Mouse (Mus musculus) spleen, adult 12 weeks (tissue): ENCODE measurements around the gene Ptprcap.

Experiments
- DNase-seq: peaks from one replicate; pipeline ENCODE4 v3.0.0; 2022; ENCODE audit warnings: low spot score

The Ptprcap gene

DNA sequence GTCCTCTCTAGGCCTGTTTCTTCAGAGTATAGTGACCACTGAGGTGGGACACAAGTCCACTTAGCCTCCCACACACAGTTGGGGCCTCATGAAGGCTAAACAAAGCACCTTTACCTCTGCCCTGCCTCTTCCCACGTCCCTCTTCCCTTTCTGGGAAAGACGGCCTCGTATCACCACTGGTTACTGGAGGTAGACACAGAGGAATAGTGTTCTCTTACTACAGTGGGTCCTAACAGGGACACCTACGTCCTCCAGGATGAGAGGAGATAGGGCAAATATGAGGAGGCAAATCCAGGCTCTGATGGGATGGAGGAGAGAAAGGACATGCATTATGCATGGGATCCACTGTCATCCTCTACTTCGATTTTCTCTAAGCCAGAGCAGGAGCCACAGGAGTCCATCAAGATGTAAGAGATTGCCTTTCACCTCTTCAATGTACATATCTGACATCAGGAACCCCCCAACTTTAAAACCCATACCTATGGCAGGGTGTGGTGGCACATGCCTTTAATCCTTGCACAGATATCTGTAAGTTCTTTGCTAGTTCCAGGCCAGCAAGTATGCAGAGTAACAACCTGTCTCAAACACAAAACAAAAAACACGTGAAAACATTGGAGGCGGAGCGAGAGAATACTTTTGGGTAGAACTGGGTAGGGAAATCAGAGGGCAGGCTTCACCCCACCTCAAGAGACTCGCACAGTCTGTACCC, 5.5 kb upstream of the Ptprcap start:
- no peak for DNase-seq

DNA sequence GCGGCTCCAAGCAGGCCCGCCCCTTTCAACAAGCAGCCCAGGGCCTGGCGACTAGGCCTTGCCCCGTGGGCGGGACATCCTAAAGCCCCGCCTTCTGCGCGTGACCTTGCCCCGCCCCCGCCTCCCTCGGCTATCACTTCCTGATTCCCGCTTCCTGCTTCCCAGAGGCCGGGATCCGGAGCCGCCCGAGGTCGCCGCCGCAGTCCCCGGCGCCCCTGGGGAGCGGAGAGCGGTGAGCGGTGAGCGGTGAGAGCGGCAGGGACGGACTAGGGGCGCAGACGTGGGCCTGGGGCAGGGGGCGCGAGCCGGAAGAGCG, 5.0 kb upstream of the Ptprcap start, which contains the start of gene Coro1b:
Coro1b (plus strand) TSS at position 129 of the 316 bp plus-strand sequence.
- peak; percentile 88 for DNase-seq

DNA sequence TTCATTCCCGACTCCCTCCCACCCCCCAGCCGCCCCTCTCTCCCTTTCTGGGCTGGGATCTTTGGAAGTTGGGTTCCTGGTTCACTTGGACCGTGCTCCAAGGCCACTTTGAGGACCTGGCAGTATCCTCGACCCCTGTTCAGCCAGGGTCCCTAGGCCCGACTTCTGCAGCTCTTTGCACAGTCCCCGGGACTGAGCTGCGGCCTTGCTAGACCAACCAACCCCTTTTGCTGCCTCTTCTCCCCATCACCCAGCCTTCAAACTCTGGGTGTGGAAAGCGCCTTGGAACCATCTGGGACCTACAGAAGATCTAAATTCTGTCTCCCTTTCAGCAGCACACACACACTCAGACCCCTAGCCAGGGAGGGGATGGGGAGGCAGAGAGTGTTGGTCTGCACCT, 4.6 kb upstream of the Ptprcap start:
- DNase-seq = no peak

DNA sequence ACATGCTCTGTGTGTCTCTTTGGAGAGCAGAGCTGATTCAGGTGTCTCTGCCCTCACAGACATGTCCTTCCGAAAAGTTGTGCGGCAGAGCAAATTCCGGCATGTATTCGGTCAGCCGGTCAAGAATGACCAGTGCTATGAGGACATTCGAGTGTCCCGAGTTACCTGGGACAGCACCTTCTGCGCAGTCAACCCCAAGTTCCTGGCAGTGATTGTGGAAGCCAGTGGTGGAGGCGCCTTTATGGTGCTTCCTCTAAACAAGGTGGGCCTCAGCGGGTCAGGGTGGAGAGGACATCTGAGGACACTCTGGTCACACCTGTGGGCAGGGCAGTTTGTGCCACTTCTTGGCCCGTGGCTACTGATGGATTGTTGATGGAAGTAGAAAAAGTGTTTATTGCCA, 4.1 kb upstream of the Ptprcap start:
- DNase-seq = no peak

DNA sequence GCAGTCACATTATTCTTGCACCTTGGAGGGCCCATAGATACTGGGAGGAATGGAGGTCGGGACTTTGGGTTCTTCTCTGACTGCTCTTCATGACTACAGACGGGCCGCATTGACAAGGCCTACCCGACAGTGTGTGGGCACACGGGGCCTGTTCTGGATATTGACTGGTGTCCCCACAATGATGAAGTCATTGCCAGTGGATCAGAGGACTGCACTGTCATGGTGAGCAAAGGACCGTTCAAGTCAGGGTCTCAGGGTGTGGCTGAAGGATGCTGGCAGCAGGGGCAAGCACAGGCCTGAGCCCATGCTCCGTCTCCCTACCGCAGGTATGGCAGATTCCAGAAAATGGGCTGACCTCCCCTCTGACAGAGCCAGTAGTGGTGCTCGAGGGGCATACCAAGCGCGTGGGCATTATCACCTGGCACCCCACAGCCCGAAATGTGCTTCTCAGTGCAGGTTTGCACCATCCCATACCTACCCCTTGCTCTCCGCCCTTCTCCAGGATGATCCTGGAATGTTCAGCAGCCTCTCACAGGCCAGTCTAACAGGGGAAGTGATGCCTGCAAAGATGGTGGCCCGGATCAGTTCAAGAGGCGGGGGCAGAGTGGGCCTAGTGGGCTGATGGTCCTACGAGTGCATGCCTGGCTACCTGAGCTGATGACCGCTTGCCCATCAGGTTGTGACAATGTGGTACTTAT, 3.5 kb upstream of the Ptprcap start:
- no peak for DNase-seq

DNA sequence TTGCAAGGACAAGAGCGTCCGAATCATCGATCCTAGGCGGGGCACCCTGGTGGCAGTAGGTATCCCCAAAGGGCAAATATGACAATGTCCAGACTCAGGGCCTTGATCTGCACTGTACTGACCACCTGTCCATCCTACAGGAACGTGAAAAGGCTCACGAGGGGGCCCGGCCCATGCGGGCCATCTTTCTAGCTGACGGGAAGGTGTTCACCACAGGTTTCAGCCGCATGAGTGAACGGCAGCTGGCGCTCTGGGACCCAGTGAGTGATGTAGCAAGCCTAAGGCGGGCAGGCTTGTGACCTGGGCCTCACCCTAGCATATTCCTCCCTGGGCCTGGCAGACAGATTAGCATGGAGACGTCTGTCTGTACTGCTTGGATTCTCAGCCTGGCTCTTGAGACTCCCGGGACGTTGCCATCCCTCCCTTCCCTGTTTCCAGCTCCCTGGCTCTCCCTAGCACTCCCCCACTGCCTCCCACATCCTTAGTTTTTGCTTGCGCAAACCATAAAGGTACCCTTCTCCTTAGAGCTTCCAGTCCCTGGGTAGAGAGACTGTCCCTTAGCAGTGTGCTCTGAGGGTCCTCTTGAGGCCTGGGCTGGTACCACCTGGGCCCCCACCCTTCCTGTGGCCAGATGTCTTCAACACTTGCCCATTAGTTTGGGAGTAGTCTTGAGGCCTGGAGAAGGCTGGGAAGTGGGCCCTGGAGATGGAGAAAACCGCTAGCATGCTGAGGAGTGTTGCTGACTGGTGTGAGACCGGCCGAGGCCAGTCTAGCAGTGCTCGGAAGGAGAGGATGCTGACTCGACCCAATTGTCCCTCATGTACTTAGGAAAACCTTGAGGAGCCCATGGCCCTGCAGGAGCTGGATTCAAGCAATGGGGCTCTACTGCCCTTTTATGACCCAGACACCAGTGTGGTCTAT, 2.6 kb upstream of the Ptprcap start:
- DNase-seq = no peak

DNA sequence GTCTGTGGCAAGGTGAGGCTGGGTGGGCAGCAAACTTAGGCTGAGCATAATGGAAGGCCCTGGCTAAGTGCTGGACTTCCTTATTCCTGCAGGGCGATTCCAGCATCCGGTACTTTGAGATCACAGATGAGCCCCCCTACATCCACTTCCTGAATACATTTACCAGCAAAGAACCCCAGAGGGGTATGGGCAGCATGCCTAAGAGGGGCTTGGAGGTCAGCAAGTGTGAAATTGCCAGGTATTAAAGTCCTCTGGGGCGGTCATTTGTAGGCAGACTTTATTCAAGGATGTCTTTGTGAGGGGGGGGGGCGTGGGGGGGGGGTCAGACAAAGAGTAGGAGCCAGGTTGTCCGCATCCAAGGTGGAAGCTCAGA, 1.9 kb upstream of the Ptprcap start:
- no peak for DNase-seq

DNA sequence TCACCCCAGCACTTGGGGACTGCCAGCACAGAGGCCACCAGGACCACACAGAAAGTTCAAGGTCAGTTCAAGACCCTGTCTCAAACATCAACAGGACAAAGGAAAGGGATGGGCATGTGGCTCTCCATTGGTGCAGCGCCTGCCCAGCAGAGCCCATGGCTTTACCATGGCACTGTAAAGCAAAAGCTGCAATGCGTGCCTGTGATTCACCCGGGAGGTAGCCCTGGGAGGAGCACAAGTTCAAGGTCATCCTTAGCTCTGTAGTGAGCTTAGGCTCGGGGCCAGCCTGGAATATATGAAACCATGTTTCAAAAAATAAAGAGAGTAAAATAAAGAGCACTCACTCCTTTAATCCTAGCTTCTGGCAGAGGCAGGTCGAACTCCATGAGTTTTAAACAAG, 1.5 kb upstream of the Ptprcap start:
- DNase-seq = no peak

DNA sequence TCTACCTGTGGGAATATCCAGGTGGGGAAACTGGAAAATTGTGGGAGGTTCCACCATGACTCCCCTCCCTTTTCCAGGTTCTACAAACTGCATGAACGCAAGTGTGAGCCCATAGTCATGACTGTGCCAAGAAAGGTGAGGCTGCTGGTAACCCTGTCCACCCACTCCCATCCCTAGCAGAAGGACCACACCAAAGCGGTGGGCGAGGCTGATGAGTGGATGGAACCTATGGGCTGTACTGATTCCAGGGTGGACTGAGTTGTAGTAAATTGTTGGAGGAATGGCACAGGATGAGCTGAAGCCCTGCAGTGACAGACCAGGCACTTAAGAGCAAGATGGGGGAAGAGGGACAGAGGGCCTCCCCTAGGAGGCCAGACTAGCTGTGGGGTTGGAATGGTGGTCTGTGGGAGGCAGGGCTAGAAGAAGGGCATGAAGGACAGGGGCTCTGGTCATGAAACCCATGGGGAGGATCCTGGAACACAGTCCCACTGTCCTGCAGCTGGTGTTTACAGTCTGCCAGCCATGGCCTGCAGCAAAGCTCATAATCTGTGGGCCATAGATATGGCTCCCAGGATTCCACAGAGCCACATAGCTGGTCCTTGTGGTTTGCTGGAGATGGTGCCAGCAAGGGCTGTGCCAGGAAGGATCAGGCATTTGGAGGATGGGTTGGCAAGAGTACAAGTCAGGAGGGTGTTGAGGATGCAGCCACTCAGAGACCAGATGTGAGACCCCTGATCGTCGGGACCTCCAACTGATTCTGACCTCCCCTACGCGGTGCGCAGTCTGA, 766 bp upstream of the Ptprcap start:
- no peak for DNase-seq

DNA sequence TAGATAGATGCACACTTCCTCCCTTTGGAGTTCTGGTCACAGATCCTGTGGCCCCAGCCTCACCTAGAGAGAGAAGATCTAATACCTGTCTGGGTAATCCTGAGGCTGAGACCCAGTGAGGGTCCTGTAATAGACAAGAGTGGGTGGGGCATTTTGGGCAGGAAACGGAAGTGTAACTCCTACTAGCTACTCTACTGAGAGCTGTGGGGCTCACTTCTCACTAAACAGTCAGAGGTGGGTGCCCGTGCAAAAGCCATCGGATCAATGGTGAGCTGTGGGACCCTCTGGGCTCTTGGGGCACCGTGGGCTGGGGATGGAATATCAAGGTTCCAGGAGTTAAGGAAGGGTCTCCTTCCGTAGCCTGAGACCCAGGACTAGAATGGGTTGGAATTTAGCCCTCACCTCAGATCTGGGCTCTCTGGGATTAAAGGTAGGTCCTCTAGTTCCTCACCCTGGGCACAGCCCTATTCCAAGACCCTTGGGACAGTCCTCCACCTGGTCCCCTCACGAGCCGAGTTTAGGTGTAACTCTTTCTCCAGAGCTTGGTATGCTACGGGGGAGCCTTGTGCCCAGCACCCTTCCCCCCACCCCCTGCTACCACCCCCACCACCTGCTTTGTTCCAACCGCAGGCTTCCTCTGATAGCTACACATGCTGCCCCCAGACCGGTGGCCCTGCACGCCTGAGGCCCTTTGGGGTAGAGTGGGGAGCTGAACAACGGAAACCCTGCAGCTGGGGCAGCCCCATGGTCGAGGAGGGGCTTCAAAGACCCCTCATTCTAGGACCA, 1.2 kb downstream of the Ptprcap start:
- DNase-seq = no peak

DNA sequence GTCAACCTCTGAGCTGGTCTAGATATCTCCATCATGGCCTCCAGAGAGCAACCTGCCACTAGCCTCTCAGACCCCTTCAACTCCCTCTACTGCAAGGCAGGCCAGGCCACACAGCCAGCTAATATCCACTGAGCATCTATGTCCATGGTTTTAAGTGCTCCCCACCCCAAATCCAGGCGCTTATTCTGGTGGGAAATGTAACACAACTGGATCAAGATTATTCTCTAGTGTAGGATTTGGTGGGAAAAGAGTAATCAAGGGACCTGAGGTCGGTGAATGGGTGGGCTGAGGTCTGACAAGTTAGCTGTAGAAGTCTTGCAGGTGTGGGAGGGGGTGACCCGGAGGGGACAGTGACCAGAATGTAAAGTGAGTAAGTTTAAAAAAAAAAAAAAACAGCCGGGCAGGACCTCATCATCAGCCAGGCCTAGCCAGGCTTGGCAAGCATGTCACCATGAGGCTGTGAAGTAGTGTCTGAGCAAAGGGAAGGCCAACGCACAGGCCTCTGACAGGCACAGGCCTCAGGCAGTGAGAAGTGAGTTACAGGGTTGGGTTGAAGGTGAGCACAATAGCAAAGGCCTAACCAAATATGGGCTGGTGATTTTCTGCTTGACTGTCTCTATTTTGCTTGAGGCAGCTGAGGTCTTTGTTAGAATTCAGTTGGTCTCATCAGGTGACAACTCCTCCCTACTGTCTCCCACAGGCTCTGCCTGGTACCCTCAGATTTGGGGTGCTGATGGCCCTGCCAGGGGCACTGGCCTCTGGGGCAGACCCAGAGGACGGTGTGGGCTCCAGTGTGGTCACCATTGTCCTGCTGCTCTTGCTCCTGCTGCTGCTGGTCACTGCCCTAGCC, 2.0 kb downstream of the Ptprcap start:
- no peak for DNase-seq

DNA sequence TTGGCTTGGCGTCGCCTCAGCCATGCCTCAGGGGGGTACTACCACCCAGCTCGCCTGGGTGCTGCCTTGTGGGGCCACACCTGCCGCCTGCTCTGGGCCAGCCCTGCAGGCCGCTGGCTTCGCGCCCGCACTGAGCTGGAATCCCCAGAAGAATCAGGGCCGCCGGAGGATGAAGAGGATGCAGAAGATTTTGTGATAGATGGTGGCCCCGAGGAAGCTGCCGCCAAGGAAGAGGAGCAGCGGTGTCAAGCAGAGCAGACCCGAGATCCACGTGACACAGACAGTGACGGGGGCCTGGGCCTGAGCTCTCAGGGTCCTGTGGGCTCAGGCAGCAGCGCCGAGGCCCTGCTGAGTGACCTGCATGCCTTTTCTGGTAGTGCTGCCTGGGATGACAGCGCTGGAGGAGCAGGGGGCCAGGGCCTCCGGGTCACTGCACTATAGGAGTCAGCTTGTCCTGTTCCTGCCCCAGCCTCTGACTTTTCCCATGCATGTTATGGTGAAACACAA, 2.7 kb downstream of the Ptprcap start:
- DNase-seq = no peak

DNA sequence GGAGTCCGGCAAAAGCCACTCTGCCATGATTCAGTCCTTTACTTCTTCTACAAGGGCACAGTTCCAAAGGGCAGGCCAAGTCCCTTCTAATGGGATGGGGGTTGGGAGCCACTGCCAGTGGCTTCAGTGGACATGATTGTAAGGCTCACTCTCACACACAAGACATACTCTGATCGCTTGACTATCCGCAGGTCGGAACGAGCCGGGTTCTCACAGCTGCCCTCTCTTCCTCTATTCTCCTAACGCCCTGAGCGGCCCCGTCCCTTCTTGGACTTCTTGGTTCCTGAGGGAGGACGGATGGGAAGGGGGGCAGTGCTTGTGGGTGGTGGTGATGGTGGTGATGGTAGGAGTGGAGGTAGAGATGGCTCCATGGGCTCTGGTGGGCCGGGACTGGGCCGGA, 3.4 kb downstream of the Ptprcap start:
- DNase-seq = no peak

DNA sequence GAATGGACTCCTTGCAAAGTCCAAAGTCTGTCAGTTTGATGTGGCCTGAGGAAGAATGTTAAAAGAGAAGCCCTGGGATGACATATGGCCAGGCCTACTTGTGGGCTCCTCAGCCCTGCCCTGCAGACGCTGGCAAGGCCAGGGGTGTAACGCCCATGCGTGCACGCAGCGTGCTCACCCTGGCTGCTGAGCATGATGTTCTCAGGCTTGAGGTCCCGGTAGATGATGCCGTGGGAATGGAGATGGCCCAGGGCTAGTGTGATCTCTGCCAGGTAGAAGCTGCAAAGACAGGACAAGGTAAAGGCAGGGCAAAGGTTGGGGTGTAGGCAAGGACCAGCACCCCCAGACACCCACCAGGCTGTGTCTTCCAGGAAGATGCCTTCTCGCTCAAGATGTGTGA, 5.6 kb downstream of the Ptprcap start:
- DNase-seq = no peak

DNA sequence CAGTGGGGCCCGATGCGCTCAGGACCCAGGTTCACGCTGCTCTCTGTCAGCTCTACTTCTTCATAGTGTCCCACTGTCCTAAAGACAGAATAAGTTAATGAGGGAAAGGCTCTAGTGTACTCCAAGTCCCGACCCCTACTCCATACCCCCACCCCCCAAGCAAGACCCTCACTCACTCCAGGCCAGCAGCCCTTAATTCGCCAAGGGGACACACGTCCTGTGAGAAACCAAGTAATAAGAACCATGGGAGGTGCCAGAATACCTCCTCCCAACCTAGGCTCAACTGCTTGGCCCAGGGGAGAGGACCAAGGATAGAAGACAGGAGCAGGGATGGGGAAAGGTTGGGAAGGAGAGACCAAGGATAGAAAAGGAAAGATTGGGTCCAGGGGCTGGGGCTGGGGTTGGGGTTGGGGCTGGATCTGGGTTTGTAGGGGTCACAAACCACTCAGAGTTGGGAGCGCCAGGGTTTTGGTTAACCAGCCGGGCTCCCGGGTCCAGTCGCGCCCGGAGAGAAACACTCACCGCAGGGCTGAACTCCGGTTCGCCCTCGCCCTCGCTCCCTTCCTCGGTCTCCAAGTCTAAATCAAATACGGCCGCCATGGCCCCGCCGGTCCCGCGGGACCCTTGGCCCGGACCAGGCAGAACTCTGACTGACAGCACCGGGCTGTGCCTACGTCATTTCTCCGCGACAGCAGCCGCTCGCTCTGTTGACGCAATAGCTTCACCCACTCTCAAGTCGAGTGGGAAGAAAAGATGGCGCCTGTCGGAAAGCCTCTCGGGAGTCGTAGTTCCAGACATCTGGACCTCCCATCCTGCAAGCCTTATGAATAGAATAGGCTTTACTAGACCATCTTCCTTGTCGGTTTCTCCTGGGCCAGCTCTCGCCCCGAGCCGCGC, 9.5 kb downstream of the Ptprcap start, which contains the start of gene Rps6kb2:
Rps6kb2 (minus strand) TSS at position 709 of the 897 bp plus-strand sequence.
- peak; percentile 90 for DNase-seq

DNA sequence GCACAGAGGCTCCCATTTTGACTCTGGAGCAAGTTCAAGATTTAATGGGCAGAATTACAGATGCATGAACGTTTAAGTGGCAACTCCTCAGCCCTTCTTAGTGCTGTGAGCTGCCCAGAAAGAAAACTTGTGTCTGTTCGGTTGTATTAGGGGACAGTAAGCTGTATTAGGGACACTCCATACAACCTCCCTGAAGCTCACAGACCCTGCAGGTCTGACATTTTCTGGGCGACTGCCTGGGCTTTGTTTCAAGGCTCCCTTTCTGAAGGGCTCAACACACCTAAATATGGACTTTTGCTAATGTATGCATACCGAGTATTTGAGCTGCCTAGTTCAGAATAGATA, 10.1 kb downstream of the Ptprcap start:
- DNase-seq = no peak

DNA sequence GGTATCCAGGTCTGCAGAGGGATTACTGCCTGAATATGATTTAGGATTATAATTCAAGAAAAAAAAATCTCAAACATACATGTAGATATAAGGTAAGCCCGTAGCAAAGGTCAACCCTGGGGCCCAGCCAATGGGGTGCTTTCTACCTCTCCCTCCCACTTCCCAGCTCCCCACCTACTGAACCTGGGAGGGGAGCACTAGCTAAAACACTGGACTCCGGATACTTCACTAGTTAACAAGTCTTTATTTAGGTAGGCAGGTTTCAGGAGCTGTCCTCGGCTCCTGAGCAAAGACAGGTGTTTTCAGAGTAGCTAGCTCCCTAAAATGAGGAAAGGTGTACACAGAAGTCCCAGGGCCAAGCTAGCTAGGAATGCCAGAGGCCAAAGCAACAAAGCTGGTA, 10.7 kb downstream of the Ptprcap start:
- DNase-seq = no peak

DNA sequence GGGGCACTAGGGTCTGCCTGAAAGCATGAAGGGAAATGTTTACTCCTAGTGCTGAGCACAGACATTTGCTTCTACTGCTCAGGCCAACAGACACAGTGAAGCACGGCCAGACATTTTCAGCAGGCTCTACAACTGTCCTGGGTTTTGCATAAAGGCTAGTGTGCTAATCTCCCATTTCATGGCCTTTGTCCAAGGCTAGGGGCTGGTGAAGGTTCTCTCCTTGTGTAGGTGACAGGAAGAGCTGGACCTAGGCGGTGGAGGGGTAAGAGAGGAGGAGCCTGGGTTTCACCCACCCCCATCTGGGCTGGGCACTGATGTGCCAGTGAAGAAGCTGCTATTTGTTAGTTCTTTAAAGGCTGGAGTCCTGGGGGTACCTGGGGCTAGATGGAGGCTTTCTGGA, 11.3 kb downstream of the Ptprcap start:
- DNase-seq = no peak
